Mouse (Mus musculus) embryonic fibroblast, embryonic 13.5 days (primary cell): ENCODE results near the gene Acot3. TPM values are rescaled to one million over a fixed set of nuclear protein-coding genes. Genes with fewer than 3 reads are reported as not detected.
"Not testable (repeated sequence)": the region's sequence is repeated elsewhere in the genome, so short reads cannot be mapped to it uniquely, and the experiment has no call there.

Experiments used
- H3K27ac ChIP-seq: 2 replicates; pipeline ENCODE4 v1.5.1; 2012; ENCODE audit warnings: low read length, control low read depth, inconsistent platforms; ENCODE audit not compliant: insufficient read depth
- H3K4me1 ChIP-seq: 2 replicates; pipeline ENCODE4 v1.6.1; 2011; ENCODE audit warnings: low read length; ENCODE audit not compliant: control insufficient read depth, insufficient read depth
- H3K4me3 ChIP-seq: 2 replicates; pipeline ENCODE4 v1.5.1; 2011; ENCODE audit warnings: mild to moderate bottlenecking, control low read depth, low read length; ENCODE audit not compliant: insufficient read depth
- CTCF ChIP-seq: IDR thresholded peaks from 2 replicates; pipeline ENCODE4 v1.5.1; 2011; ENCODE audit warnings: mild to moderate bottlenecking, control low read depth, low read length, moderate library complexity, borderline replicate concordance; ENCODE audit not compliant: insufficient read depth
- POLR2A ChIP-seq: IDR thresholded peaks from 2 replicates; pipeline ENCODE4 v1.6.1; 2011; ENCODE audit warnings: low read depth, mild to moderate bottlenecking, control low read depth, low read length, moderate library complexity
- polyA plus RNA-seq: library from polyadenylated mRNA; stranded (reverse); fragments of >200 nt; gene quantifications from 2 replicates; pipeline ENCODE4 v1.2.4, GENCODE M21; 2011; ENCODE audit warnings: low read depth; ENCODE audit not compliant: missing spikeins, insufficient read length

Gene Acot3
- not detected in 2 replicates for polyA plus RNA-seq

DNA sequence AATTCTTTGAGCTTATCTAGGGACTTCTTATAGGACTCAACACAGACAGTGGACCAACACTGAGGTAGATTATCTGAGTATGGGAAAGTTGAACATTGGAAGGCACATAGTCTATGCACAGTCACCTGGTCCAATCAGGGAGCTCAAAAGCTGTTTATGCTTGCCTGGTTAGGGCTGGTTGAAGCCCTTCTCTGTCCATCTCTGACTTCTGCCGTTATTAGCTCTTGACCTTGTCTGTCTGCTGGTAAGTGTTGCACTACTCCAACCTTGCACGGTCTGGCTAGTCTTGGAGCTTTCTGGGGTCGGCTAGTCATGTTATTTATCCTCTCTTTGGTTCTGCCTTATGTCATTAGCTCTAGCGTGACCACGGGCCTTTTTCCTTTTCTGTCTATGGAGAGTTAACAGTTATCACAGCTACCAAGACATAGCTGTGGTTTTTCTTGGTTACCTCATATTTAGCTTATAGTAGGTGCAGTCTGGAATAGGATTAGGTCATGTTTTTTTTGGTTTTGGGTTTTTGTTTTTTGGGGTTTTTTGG is at the start of gene Acot3:
Gene Acot3, plus strand, starts transcription at position 208 of the 538 bp plus-strand sequence.
- Histone ChIP-seq H3K4me1 (no peaks in the 10 kb centered on the region), H3K27ac (no peak within 1 kb of the TSS), H3K4me3 (no peak within 1 kb of the TSS)
- TF ChIP-seq CTCF (no peak), POLR2A (no peak)

DNA sequence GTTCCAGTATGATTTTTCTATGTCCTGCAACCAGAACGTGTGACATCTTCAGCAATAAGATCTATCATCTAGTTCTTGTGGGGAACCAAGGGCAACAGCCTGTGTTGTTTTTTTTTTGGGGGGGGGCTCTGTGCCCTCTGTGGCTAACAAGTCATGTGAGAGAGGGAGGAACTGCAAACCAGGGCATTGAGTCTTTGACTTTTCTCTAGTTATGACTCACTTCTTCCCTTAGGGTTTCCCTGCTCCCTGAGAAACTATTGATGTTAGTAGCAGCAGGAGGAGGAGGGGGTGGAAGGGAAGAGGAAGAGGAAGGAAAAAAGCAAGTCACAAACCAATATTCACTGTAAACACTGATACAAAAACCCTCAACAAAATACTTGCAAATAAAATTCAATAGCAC is 48.1 kb upstream of the Acot3 start:
- Histone ChIP-seq H3K27ac (no peak overlapping the region), H3K4me3 (no peak overlapping the region), H3K4me1 (no peaks in the 10 kb centered on the region)
- TF ChIP-seq CTCF (no peak), POLR2A (no peak)

DNA sequence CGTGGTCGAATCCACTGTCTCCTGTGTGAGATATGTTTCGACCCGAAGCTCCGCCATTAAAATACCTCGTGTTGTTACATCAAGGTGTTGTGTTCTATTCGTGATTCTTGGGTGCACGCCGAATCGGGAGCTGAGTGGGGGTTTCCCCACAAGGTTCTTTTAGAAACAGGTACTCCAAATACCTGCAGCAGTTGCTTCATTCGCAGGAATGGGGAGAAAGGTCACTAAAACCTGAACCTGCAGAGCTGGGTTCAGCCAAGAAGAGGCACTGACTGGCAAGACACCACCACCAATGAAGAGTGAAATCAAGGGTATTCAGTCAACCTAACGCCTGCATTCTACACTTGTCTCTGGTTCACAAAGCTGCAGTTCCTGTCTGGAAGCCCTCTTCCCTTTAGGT is 43.7 kb upstream of the Acot3 start:
- no peak for TF ChIP-seq POLR2A
- no peak for TF ChIP-seq CTCF
- no peak overlapping the region for H3K4me3 ChIP-seq
- no peak overlapping the region for H3K27ac ChIP-seq
- no peaks in the 10 kb centered on the region for H3K4me1 ChIP-seq

- peak overlapping the region; percentile 26; the same call in 1 of the 2 replicates for H3K4me3 ChIP-seq
- H3K27ac ChIP-seq = no peak overlapping the region
- H3K4me1 ChIP-seq = no peaks in the 10 kb centered on the region
- TF ChIP-seq CTCF (no peak), POLR2A (no peak)
These were observed 43.2 kb upstream of the Acot3 start for GRCm38 (mm10) chr12:84008729-84009128.

DNA sequence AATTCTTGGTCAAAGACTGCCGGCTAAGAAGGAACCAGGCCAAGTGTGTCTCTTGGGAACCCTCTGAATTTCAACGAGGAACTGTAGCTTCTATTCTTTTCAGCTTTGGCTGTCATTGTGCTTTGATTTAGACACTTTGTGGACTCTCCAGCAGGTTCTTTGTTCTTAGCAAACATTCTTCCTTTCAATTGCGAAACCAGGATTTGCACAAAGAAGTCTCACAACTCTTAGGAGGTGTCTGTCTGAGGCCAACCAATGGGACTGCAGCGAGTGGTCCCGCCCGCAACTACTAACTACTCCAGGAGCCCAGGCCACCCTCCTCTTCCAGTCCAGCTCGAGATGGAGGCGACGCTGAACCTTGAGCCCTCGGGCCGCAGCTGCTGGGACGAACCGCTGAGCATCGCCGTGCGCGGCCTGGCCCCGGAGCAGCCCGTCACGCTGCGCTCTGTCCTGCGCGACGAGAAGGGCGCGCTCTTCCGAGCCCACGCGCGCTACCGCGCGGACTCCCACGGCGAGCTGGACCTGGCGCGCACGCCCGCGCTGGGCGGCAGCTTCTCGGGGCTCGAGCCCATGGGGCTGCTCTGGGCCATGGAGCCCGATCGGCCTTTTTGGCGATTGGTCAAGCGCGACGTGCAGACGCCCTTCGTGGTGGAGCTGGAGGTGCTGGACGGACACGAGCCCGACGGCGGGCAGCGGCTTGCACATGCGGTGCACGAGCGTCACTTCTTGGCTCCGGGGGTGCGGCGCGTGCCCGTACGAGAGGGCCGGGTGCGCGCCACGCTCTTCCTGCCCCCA is 42.6 kb upstream of the Acot3 start, which contains the start of gene Acot1:
Gene Acot1, plus strand, starts transcription at position 320 of the 795 bp plus-strand sequence.
- H3K4me1 ChIP-seq, H3K27ac ChIP-seq: not testable (repeated sequence)
- peak within 1 kb of the TSS; percentile 26 for H3K4me3 ChIP-seq
- peak; percentile 68 for TF ChIP-seq POLR2A

DNA sequence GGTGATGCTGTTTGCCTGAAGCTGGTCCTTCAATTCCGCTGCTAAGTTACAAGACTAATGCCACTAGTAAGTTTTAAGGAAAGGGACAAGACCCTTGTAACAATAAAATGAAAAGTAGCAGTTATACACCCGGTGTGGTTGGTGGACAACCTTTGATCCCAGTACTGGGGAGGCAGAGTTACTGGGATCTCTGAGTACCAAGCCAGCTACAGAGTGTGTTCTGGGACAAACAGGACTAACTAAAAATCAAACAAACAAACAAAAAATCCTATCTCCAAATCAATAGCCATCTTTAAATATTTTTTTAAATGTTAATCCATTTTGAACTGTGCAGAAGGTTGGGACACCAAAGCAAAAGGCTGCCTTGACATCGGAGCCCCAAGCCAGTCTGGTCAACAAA is 41.7 kb upstream of the Acot3 start:
- TF ChIP-seq POLR2A = no peak
- no peak for TF ChIP-seq CTCF
- no peak overlapping the region for H3K27ac ChIP-seq
- no peak overlapping the region for H3K4me3 ChIP-seq
- H3K4me1 ChIP-seq = no peaks in the 10 kb centered on the region

- TF ChIP-seq POLR2A = no peak
- H3K4me3 ChIP-seq = no peak overlapping the region
- H3K4me1 ChIP-seq = no peaks in the 10 kb centered on the region
- H3K27ac ChIP-seq = no peak overlapping the region
These were observed 40.5 kb upstream of the Acot3 start for GRCm38 (mm10) chr12:84011251-84012040.

DNA sequence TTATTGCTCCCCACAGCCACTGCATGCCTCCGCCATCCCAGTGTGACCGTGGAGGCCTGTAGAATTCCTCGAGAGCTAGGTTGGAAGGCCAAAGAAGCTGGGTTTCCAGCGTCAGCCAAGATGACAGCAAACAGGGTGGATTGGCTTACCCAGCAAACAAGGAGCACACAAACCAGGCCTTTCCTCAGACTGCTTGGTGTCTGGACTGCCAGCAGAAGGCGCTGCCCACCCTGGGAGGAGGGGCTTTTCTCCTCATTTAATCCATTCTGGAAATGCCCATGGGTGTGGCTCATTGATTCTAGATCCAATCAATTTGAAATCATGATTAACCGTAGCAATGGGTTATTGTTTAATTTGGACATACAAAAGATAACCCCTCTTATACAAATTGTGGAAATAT is 38.8 kb upstream of the Acot3 start:
- no peaks in the 10 kb centered on the region for H3K4me1 ChIP-seq
- H3K4me3 ChIP-seq = no peak overlapping the region
- TF ChIP-seq CTCF (no peak), POLR2A (no peak)
- no peak overlapping the region for H3K27ac ChIP-seq

DNA sequence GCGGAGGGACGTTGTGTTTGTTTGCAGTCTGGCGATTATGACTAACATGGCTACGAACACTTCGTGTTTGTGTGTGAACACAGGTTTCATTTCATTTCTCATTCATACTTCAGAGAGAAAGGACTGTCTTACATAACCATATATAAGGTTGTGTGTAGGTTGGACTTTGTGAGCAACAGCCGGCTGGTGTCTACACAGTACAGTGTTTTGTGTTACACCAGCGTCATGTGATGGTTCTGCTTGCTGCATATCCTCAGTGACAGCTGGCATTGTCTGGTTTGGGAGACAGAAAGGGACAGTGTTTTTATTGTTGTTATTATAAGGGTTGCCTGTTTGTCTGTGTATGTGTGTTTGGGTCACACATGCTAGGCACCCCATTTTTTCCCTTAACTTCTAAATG is 38.2 kb upstream of the Acot3 start:
- TF ChIP-seq POLR2A (no peak), CTCF (no peak)
- Histone ChIP-seq H3K4me1 (no peaks in the 10 kb centered on the region), H3K27ac (no peak overlapping the region), H3K4me3 (no peak overlapping the region)

DNA sequence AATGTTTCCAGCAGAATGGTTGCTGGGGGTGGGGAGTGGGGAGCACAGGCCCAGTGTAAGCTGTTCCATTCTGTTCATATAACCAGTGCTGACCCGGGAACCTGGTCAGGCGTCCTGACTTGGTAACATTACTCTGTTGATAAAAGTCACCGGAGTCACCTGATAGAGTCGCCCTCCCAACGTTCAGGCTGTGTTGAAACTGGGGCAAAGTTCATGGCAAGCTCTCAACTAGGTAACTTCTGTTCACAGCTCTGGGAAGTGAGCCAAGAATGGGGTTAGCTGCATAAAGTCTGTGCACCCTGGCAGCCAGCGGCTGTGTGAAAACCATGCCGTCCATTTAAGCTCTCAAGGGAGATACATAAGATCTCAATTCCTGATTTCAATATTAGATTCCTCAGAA is 31.4 kb upstream of the Acot3 start:
- not testable (repeated sequence) for H3K4me3 ChIP-seq, H3K4me1 ChIP-seq, H3K27ac ChIP-seq

DNA sequence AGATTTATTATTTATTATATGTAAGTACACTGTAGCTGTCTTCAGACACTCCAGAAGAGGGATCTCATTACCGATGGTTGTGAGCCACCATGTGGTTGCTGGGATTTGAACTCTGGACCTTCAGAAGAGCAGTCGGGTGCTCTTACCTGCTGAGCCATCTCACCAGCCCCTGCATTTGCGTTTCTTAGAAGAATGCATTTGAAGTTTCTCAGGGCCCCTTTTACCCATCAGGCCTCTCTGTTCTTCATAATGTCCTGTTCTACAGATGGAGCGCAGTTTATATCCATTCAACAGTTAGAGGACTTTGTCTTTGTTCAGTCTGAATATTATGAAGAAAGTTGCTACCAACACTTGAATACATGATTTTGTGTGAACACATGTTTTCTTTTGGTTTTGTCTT is 29.7 kb upstream of the Acot3 start:
- H3K4me1 ChIP-seq, H3K4me3 ChIP-seq, H3K27ac ChIP-seq: not testable (repeated sequence)
